Mouse (Mus musculus) embryonic facial prominence, embryonic 12.5 days (tissue): ENCODE results near the gene Gm12216. TPM values are rescaled to one million over a fixed set of nuclear protein-coding genes. Genes with fewer than 3 reads are reported as not detected.
"Not testable (repeated sequence)": the region's sequence is repeated elsewhere in the genome, so short reads cannot be mapped to it uniquely, and the experiment has no call there.

Source experiments
- ATAC-seq: fragments of 200-750 bp; cut with Nextera tagmentation; 2 replicates; pipeline ENCODE4 v1.8.0; 2017; ENCODE audit not compliant: insufficient number of reproducible peaks, insufficient read depth, low FRiP score, low TSS enrichment
- H3K27ac ChIP-seq: fragments of 300-500 bp; sonication (generic); 2 replicates; pipeline ENCODE4 v1.5.1; 2016; ENCODE audit warnings: mild to moderate bottlenecking
- H3K27me3 ChIP-seq: fragments of 300-500 bp; sonication (generic); 2 replicates; pipeline ENCODE4 v1.6.1; 2016; ENCODE audit warnings: mild to moderate bottlenecking, moderate library complexity
- H3K36me3 ChIP-seq: fragments of 300-500 bp; sonication (generic); 2 replicates; pipeline ENCODE4 v1.6.1; 2016; ENCODE audit warnings: mild to moderate bottlenecking
- H3K4me1 ChIP-seq: fragments of 300-500 bp; sonication (generic); 2 replicates; pipeline ENCODE4 v1.6.1; 2016
- H3K4me2 ChIP-seq: fragments of 300-500 bp; sonication (generic); replicated peaks from 2 replicates; pipeline ENCODE4 v1.6.1; 2016; ENCODE audit warnings: mild to moderate bottlenecking, moderate library complexity
- H3K4me3 ChIP-seq: fragments of 300-500 bp; sonication (generic); 2 replicates; pipeline ENCODE4 v1.5.1; 2016; ENCODE audit warnings: mild to moderate bottlenecking
- H3K9ac ChIP-seq: fragments of 300-500 bp; sonication (generic); 2 replicates; pipeline ENCODE4 v1.6.1; 2016; ENCODE audit warnings: mild to moderate bottlenecking, moderate library complexity
- H3K9me3 ChIP-seq: fragments of 300-500 bp; sonication (generic); 2 replicates; pipeline ENCODE4 v1.6.1; 2016; ENCODE audit warnings: mild to moderate bottlenecking, moderate library complexity
- WGBS: fragments of 180-500 bp; shearing (Covaris S2); methylation state at CpG from one replicate; pipeline ENCODE4 v1.1.7; 2016; 5-methylcytosine and 5-hydroxymethylcytosine counted together
- polyA plus RNA-seq: library from polyadenylated mRNA; unstranded; fragments of >200 nt; fragmentation: Nextera tagmentation; extraction: Ambion mirVana; gene quantifications from 2 replicates; pipeline ENCODE4 v1.2.1, GENCODE M21; 2016

The Gm12216 gene
- polyA plus RNA-seq, 1 experiment from 2014 or later: 0.28 TPM

DNA sequence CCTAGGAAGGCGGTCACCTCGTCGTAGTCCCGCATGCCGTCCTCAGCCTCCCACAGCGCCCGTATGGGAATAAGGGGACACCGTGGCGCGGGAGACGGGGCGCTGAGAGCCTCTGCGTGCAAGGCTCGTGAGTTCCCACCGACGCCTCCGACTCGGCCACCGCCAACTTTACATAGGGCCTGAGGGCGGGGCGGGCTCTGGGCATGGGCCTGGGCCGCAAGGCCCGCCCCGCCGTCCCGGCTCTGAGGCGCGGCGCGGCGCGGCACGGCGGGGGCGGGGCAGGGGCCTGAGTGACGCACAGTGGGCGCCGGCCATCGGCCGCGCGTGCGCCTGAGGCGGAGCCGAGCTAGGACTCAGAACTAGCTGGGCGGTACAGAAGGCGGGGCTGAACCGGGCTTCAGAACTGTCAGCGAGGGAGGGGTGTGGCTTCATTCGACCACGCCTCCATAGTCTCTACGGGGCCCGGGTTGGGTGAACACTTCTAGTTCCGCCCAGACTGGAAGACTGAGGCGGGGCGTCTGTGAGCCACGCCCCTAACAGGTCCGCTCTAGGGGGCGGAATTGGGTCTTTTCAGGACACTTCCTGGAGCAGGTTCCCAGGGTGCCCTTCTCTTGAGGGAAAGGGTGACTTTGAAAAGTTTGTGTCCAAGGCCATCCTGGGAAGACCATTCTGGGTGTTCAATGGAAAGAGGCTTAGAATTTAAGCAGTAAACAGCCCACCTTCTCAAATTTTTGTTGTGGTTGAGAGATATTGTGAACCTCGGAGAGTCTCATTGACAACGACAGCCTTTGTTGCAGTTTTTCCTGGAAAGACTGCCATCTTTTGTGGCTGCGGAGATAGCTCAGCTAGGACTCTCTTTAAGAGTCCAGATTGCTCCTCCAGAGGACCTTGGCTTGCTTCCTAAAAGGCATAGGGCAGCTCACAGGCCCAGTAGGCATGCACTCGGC, 32.7 kb upstream of the Gm12216 start, which contains the start of gene Slc22a5:
TSS of gene Slc22a5 (minus strand) at position 156 of the 947 bp plus-strand sequence.
- 4% methylated on average over 63 of the region's 63 CpGs for WGBS
- peak; percentile 97 for ATAC-seq
- peak within 1 kb of the TSS; percentile 92 for H3K4me2 ChIP-seq

DNA sequence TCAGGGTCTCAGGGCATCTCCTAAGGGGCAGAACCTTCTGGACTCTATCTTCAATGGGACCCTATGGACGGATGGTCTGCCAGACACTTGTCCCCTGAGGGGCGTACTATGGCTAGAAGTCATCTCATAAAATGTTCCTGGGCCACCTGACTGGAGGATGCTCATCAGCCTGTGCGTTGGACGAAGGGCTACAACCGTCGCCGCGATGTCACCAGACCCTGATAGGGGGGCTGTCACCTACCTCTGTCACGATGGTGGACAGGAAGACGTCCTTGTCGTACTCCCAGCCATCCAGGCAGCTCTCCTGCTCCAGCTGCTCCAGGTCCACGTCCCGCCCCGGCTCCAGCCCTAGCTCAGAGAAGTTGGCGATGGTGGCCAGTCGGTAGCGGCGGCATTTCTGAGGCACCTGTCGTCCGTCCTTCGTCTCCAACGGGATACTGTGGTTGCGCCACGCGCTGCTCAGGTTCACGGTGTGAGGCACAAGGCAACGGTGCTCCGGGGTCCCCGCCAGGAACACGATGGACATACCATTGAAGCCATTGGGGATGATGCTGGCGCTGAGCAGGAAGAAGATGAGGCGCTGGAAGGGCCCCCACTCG, 31.9 kb upstream of the Gm12216 start:
- no peaks in the 10 kb centered on the region for H3K9me3 ChIP-seq
- H3K36me3 ChIP-seq: no peaks in the 10 kb centered on the region
- H3K4me3 ChIP-seq: peak overlapping the region; percentile 60
- no peaks in the 10 kb centered on the region for H3K27me3 ChIP-seq
- H3K4me2 ChIP-seq: peak overlapping the region; percentile 92
- WGBS: 3% methylated on average over 33 of the region's 33 CpGs
- ATAC-seq: peak; percentile 30; the same call in 1 of the 2 replicates
- H3K4me1 ChIP-seq: peaks cover 25% of the 10 kb centered on the region
- H3K9ac ChIP-seq: peak overlapping the region; percentile 65
- H3K27ac ChIP-seq: peak overlapping the region; percentile 17; the same call in 1 of the 2 replicates

More for the DNA sequence above, 32.7 kb upstream of the Gm12216 start, which contains the start of gene Slc22a5:
- H3K9me3 ChIP-seq: no peaks in the 10 kb centered on the region
- H3K9ac ChIP-seq: peak within 1 kb of the TSS; percentile 65
- no peaks in the 10 kb centered on the region for H3K36me3 ChIP-seq
- H3K27ac ChIP-seq: peak within 1 kb of the TSS; percentile 23; the same call in 1 of the 2 replicates
- H3K4me3 ChIP-seq: peak within 1 kb of the TSS; percentile 60
- peaks cover 25% of the 10 kb centered on the region for H3K4me1 ChIP-seq
- H3K27me3 ChIP-seq: no peaks in the 10 kb centered on the region

DNA sequence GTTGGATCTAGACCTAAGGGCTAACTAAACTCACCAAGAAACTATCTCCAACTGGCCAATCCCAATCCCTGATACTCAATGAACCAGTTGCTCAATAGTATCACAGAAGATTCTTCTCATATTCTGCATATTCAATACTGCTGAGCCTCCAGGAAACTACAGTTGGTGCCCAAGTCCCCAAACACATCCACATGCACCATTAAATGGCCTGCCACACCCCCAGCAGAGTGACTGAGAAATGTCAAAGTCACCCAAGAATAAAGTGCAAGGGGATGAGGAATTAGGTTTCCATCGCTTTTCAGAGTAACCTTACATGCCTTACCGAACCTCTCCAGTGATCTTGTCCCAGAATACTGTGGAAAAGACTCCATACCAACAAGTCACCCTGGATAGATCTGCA, 31.2 kb upstream of the Gm12216 start:
- 83% methylated on average over 2 of the region's 2 CpGs for WGBS
- peaks cover 25% of the 10 kb centered on the region for H3K4me1 ChIP-seq
- no peak overlapping the region for H3K4me3 ChIP-seq
- no peaks in the 10 kb centered on the region for H3K27me3 ChIP-seq
- H3K27ac ChIP-seq: no peak overlapping the region
- H3K36me3 ChIP-seq: no peaks in the 10 kb centered on the region
- no peaks in the 10 kb centered on the region for H3K9me3 ChIP-seq
- peak overlapping the region; percentile 92 for H3K4me2 ChIP-seq
- H3K9ac ChIP-seq: no peak overlapping the region
- ATAC-seq: no peak

DNA sequence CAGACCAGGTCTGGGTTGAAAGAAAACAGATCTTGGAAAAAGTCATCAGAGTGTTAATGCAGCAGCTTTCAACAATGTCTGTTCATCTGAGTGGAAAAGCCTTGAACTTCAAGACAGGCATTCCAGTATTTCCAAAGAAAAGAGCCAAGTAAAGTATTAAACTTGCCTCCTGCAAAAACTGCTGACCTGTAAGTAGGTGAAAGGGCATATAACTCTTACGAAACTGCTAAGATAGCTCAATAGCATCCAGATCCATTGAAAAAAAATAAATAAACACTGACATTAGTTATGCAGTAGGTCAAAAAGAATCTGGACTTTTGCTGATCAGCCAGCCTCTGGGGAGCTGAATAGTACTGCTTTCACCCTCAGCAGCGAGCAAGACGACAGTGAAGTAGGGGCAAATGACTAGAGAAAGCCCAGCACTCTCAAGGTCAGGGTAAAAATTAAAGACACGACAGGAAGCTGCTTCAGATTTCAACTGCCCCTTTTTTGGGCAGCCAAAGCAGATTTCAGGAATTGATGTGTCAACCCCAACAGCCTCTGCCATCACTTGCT, 30.1 kb upstream of the Gm12216 start:
- no peaks in the 10 kb centered on the region for H3K36me3 ChIP-seq
- 40% methylated on average over 4 of the region's 4 CpGs for WGBS

DNA sequence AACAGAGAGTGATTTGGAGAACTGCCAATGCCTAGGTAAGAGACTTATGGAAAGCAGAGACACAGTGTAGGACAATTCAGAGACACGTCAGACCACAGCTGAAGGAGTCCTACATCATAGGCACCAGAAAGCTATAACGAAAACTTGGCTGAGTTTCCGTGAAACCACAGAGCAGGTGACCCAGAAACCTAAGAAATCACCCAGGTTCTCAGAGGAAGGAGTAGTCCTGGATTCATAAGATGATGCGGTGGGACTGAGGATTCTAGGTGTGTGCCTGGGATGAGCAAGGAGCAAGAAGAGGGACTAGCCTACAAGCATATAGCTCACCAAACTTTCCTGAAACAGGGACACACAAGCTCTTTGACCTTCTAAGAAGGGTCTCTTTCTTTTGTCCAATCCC, 29.2 kb upstream of the Gm12216 start:
- no peaks in the 10 kb centered on the region for H3K27me3 ChIP-seq
- 83% methylated on average over 4 of the region's 4 CpGs for WGBS
- no peak overlapping the region for H3K27ac ChIP-seq
- H3K9ac ChIP-seq: no peak overlapping the region
- H3K4me1 ChIP-seq: peaks cover 25% of the 10 kb centered on the region
- no peak for ATAC-seq
- no peaks in the 10 kb centered on the region for H3K9me3 ChIP-seq
- H3K4me3 ChIP-seq: no peak overlapping the region
- no peak overlapping the region for H3K4me2 ChIP-seq
- no peaks in the 10 kb centered on the region for H3K36me3 ChIP-seq

More for the DNA sequence above, 30.1 kb upstream of the Gm12216 start:
- H3K9ac ChIP-seq: no peak overlapping the region
- no peak for ATAC-seq
- H3K4me1 ChIP-seq: peaks cover 25% of the 10 kb centered on the region
- H3K9me3 ChIP-seq: no peaks in the 10 kb centered on the region
- peak overlapping the region; percentile 17; the same call in 1 of the 2 replicates for H3K4me2 ChIP-seq
- no peak overlapping the region for H3K27ac ChIP-seq
- H3K27me3 ChIP-seq: no peaks in the 10 kb centered on the region
- no peak overlapping the region for H3K4me3 ChIP-seq

DNA sequence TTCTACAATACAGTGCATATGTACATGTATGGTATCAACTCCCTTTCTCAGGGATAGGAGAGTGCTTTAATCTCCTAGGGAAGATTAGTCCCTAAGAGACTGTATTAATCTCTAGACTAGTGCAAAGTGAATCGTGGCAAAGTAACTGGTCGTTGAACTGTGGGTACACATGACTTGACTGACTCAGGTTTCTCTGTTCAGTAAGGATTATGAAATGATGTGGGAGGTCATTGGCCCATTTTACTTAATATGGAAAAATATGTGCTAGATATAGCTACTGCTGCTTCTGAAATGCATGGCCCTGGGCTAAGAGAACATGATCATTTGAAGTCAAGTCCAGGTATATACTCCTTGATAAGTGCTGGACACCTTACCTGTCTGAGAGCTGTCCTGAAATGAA, 24.2 kb upstream of the Gm12216 start:
- WGBS: 87% methylated on average over 2 of the region's 2 CpGs

DNA sequence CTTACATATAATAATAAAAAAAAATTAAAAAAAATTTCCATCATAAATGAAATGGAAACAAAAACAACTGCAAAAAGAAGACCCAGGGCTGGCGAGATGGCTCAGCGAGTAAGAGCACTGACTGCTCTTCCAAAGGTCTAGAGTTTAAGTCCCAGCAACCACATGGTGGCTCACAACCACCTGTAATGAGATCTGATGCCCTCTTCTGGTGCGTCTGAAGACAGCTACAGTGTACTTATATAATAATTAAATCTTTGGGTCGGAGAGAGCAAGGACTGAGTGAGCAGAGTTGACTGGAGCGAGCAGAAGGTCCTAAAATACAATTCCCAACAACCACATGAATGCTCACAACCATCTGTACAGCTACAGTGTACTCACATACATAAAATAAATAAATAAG, 19.0 kb upstream of the Gm12216 start:
- not testable (repeated sequence) for H3K9ac ChIP-seq, H3K27ac ChIP-seq, H3K9me3 ChIP-seq, H3K4me1 ChIP-seq, ATAC-seq, H3K27me3 ChIP-seq, H3K4me3 ChIP-seq, H3K4me2 ChIP-seq, H3K36me3 ChIP-seq
- WGBS: 79% methylated on average over 5 of the region's 5 CpGs

More for the DNA sequence above, 24.2 kb upstream of the Gm12216 start:
- peaks cover 2% of the 10 kb centered on the region; the same call in 1 of the 2 replicates for H3K4me1 ChIP-seq
- H3K4me3 ChIP-seq: no peak overlapping the region
- no peak overlapping the region for H3K4me2 ChIP-seq
- H3K27me3 ChIP-seq: no peaks in the 10 kb centered on the region
- H3K9ac ChIP-seq: no peak overlapping the region
- H3K9me3 ChIP-seq: no peaks in the 10 kb centered on the region
- no peak for ATAC-seq
- no peak overlapping the region for H3K27ac ChIP-seq
- H3K36me3 ChIP-seq: no peaks in the 10 kb centered on the region

DNA sequence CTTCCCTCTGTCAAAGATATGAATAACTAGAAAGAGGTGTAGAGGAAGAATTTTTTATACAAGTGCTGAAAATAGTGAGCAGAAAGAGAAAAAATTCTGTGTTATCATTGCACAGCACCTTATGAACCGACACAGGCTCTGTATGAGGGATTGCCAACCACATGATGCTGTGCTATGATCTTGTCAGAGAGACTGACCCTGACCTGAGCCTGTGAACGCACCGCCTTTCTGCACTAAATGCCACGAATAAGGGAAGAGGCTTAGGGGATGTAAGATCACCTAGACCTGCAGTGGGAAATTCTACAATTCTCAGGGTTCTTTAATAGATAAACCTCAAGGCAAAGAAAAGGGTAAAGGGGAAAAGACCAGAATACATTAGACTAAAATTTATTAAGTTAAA, 17.4 kb upstream of the Gm12216 start:
- peaks cover 6% of the 10 kb centered on the region; the same call in 1 of the 2 replicates for H3K36me3 ChIP-seq
- no peak overlapping the region for H3K4me3 ChIP-seq
- no peak for ATAC-seq
- no peaks in the 10 kb centered on the region for H3K27me3 ChIP-seq
- H3K9me3 ChIP-seq: no peaks in the 10 kb centered on the region
- H3K27ac ChIP-seq: no peak overlapping the region
- WGBS: 86% methylated on average over 4 of the region's 4 CpGs
- H3K4me2 ChIP-seq: no peak overlapping the region
- no peaks in the 10 kb centered on the region for H3K4me1 ChIP-seq
- no peak overlapping the region for H3K9ac ChIP-seq

DNA sequence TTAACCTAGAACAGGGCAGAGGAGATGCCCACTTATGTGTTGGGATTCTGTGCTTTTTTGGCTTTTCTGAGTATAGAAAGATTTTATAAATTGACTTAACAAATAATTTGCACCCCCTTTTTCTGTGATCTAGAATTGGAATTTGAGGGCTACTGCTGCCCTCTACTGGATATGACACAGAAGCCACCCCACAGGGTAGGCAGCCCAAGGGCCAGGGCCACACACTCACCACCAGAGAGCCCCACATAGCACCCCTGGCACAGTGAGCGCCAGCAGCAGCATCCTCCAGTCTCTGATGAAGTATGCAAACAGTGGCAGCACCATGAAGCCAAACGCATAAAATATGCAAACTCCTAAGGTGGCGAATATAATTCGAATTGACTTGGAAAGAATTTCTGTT, 15.7 kb upstream of the Gm12216 start:
- Histone ChIP-seq H3K4me3 (no peak overlapping the region), H3K27ac (no peak overlapping the region), H3K4me1 (no peaks in the 10 kb centered on the region), H3K9ac (no peak overlapping the region), H3K27me3 (no peaks in the 10 kb centered on the region), H3K4me2 (no peak overlapping the region), H3K36me3 (peaks cover 11% of the 10 kb centered on the region), H3K9me3 (no peaks in the 10 kb centered on the region)
- WGBS: 75% methylated on average over 4 of the region's 4 CpGs
- ATAC-seq: no peak

DNA sequence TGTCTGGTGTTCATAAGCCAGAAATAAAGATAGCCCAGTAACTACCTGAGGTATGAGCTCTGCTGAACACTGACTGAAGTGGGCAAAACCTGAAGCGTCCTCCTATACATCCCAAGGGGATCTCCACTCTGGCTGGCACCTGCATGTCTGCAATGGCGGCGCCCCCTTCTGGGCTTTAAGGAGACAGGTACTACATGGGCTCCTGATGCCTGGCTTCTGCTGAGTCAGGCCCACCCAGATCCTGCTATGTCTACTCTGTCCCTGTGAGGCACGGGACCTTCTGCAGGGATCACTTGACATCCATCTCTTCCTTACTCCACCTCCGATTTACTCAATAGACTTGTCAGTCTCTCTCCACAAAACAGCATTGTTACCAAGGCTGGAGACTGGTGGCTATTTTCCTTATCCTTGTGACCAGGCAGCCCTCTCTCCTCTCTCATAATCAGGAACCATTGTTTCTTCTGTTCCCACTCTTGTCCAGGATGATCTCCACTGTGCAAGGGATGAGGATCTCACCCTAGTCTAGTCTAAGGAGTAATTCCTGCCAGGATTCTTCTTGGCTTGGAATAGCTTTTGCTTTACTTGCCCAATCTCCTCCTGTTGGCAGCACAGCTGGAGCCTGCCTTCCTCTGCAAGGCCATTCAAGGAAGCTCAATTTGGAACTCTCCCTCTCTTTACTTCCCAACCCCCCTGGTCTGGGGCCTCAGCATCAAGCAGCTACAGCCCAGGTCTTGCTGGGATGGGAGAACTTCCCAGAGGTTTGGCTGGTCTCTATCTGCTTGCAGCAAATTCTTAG, 15.1 kb upstream of the Gm12216 start:
- H3K36me3 ChIP-seq: peaks cover 11% of the 10 kb centered on the region
- H3K9ac ChIP-seq, H3K4me2 ChIP-seq, H3K27ac ChIP-seq, H3K4me1 ChIP-seq, H3K4me3 ChIP-seq, H3K27me3 ChIP-seq, H3K9me3 ChIP-seq: not testable (repeated sequence)
- 60% methylated on average over 5 of the region's 5 CpGs for WGBS
- 0 out of 2 replicates have a peak, but pooled peaks have one; percentile 15 for ATAC-seq
